Mouse (Mus musculus): ENCODE measurements around the gene Pxmp2.

Gene Pxmp2

DNA sequence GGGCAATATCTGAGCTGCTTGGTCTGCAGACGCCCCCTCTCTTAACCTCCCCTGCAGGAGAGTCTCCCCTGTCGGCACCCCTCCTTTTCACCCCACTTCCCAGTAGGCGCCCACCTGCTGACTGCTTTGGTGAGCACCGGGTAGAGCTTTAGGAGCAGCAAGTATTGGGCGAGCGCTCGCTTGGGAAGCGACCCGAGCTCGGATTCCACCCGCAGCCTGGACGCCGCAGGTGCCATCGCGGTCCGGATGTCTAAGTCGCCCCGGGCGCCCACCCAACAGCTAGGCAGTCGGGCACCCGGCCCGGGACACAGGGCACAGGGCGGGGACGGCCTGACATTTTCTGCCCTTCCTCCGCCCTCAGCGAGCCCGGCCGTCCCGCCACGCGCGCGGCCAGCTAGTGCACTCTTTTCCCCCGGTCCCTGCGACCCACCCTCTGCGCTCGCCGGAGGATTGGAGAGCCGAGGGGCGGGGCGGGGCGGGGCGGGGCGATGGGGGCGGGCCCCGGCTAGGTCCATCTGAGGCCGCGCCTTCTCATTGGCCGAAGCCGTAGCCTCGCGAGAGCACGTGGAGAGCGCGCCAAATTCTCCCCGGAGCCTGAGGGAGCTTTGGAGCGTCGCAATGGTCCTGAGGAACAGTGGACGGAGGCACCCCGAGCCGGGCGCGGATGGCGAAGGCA lies at the start of gene Pxmp2, which contains the start of gene Pole:
Pxmp2 (minus strand) TSS at position 417 of the 676 bp plus-strand sequence.
Pole (plus strand) TSS at position 537 of the 676 bp plus-strand sequence.
- DNase-seq (ENCODE audit: low read depth, low spot score): peak; percentile 96

DNA sequence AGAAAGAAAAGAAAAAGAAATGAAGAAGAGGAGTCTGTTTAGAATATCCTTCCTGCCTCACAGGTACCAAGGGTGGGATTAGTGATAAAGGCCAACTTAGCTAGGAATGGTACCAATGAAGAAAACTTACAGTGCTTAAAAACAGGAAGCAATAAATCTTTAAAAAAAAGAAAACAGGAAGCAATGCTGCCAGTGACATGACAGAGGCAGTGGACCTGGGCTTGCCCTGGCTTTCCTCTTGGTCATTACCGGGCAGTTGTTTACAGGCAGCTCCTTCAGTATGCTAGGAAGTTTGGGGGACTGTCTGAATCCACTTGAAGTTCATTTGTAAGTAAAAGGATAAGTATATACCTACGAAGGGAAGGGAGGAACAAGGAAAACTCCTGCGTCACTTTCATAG lies 44.5 kb upstream of the Pxmp2 start:
- DNase-seq (ENCODE audit: low read depth, low spot score): no peak

GRCm38 (mm10) chr5:110313127-110313526 lies 27.1 kb upstream of the Pxmp2 start:
- peak; percentile 51 for DNase-seq (ENCODE audit: low read depth, low spot score)

GRCm38 (mm10) chr5:110308861-110309260 lies 22.9 kb upstream of the Pxmp2 start:
- no peak for DNase-seq (ENCODE audit: low read depth, low spot score)

DNA sequence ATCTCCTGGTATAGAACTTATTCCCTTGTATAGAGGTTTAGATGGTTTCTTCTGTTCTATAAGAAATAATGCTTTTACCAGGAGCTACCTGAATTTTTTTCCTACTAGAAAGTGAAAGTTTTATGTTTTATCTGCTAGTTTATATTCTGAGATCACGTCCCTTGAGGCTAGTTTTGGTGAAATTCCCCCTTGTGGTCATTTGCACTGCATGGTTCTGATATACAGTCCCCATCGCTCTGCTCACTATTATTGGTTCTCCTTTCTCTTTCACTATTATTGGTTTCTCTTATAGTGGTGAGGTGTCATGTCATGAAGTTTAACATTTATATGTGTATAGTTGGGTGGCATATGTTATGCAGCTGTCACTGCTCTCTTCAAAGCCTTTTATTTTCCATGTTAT lies 14.6 kb upstream of the Pxmp2 start:
- no peak for DNase-seq (ENCODE audit: low read depth, low spot score)

- no peak for DNase-seq (ENCODE audit: low read depth, low spot score)
Observed at GRCm38 (mm10) chr5:110296637-110297036, 10.7 kb upstream of the Pxmp2 start.

DNA sequence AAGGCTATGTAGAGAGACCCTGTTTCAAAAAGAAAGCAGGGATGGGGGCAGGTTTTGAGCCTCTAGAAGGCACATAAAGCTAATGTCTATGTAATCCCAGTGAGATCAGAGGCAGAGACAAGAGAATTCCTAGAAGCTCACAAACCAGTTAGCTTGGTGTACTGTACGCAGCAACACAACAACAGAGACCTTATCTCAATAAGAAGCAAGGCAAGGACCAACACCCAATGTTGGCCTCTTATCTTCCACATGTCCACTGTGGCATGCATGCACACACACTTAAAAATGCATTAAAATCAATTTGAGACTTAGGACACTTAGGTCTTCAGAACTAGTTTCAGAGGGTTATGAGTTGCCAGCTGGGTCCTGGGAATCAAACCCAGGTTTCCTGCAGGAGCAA lies 5.7 kb upstream of the Pxmp2 start:
- no peak for DNase-seq (ENCODE audit: low read depth, low spot score)

GRCm38 (mm10) chr5:110287084-110287475 lies 1.1 kb upstream of the Pxmp2 start:
- peak; percentile 11 for DNase-seq (ENCODE audit: low read depth, low spot score)

- no peak for DNase-seq (ENCODE audit: low read depth, low spot score)
Observed at GRCm38 (mm10) chr5:110286446-110287083, 579 bp upstream of the Pxmp2 start.

DNA sequence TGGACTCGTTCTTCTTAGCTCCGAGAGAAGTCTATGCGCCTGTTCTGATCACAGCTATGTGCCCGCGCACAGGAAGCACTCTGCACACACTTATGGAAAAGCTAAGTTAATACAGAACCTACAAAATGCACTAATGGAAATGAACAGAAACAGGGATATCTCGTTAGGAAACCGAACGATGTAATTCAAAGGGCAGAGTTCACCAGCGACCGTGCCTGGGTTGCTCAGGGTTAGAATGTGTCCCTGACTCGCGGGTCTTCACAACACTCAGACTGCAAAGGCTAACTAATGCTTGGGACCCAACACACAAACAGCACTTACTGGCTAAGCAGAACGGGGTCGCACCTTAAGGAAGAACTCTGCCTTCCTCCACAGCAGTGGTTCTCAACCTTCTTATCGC lies 830 bp downstream of the Pxmp2 start:
- DNase-seq (ENCODE audit: low read depth, low spot score): no peak

- peak; percentile 92 for DNase-seq (ENCODE audit: low read depth, low spot score)
Observed at GRCm38 (mm10) chr5:110284536-110284935, 1.4 kb downstream of the Pxmp2 start.

DNA sequence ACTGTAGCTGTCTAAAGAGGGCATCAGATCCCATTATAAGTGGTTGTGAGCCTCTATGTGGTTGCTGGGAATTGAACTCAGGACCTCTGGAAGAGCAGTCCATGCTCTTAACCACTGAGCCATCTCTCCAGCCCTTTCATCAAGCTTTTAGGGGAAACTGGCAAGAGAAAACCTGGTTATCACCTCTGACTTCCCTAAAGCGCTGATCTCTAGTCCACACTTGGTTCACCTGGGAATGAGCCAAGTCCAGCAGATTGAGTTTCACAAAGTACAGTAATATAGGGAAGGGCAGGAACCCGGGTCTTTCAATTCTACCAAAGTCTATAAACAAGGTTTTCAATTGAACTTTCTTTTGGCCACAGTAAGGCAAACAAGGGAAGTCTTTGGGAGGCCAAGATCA lies 4.0 kb downstream of the Pxmp2 start:
- DNase-seq (ENCODE audit: low read depth, low spot score): no peak

- no peak for DNase-seq (ENCODE audit: low read depth, low spot score)
Observed at GRCm38 (mm10) chr5:110276910-110277309, 9.1 kb downstream of the Pxmp2 start.

GRCm38 (mm10) chr5:110276391-110276790 lies 9.6 kb downstream of the Pxmp2 start:
- DNase-seq (ENCODE audit: low read depth, low spot score): no peak

DNA sequence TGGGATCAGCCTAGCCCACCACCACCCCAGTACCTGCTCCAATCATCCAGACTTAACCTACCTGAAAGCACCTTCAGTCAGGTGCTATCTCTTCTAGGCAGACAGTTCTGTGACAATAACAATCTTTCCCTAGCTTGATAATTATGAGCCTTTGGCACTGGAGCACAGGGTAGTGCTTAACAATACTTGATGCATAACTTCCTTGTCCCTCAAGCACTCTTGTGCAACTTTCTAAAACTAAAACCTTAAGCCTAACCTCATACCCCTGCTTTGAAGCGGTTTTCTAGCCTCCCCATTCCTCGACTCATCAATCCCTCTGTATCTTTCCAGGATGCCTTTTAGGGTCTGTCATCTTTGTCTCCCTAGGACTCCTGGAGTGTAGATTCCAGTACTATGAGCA lies 11.1 kb downstream of the Pxmp2 start:
- no peak for DNase-seq (ENCODE audit: low read depth, low spot score)

DNA sequence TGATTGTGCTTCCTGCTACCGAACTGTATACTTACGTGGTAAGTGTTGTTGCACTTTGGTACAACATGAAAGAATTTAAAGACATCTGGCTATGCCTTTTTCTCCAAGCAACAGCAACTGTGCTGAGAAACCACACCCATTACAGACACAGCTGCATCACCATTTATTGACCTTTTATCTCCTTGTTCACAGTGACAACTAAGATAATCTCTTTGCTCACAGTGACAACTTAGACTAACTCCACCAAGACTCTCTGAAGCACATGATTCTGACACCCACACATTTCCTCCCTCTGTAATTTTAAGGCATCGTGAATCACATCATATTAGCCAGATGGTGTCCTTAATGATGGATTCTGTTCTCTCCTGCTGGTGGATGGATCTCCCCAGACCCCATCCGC lies 11.8 kb downstream of the Pxmp2 start:
- no peak for DNase-seq (ENCODE audit: low read depth, low spot score)

DNA sequence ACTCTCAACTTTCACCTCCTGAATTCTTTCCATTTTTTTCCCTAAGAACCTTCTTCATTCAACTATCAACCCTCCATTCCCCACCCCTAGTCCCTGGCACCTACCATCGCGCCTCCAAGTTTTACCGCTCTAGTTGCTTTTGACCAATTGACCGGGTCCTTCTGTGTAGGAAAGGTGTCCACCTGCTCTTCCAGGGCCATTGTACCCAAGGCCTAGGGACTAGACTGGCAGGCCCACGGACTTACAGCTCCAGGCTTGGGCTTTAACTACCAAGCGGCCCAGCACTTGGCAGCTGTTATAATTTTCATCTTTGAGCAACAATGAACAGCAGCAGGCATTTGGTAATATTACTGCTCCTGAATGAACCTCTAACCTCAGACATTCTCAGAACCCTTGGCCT lies 15.7 kb downstream of the Pxmp2 start:
- no peak for DNase-seq (ENCODE audit: low read depth, low spot score)

DNA sequence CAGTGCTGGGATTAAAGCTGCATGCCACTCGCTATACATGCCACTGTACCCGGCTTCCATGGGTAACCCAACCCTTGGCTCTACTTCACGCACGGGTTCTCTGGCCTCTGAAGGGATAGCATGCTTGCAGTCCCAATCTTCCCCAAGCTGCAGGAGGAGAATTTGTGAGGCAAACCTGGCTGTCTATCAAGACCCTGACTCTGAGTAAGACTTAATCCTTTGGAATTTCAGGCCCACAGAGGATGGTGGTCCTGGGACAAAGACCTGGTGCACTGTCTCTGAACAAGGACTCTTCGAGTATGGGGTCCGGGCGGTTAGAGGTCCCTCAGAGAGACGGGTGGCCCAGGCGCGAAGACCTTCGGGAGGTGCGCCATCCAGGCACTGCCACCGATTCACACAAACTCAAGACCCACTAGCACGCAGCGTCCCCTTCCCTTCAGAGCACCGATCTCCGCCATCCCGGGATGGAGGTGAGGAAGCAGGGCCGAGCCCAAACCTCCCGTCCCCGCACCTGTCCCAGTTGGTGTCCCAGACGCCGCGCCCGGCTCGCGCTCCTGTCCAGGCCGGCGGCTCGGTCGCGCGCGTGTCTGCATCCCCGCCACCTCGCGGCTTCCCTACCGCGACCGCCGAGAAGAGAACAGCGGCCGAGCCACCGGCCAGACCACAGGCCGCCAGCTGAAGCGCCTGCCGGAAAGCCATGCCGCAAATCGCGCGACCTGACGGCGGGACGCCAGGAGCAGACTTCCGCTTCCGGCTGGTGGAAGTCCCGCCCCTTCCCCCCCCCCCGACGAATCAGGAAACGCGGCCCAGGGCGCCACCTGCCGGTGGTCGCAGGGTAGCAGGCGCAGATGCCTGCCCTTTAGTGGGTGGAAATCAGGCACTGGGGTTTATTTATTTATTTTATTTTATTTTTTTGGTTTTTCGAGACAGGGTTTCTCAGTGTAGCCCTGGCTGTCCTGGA lies 16.6 kb downstream of the Pxmp2 start, which contains the start of gene Pgam5:
Pgam5 (minus strand) TSS at position 773 of the 961 bp plus-strand sequence.
- peak; percentile 91 for DNase-seq (ENCODE audit: low read depth, low spot score)

- DNase-seq (ENCODE audit: low read depth, low spot score): peak; percentile 53
Observed at GRCm38 (mm10) chr5:110266941-110267340, 19.0 kb downstream of the Pxmp2 start.

GRCm38 (mm10) chr5:110244091-110244490 lies 41.9 kb downstream of the Pxmp2 start:
- DNase-seq (ENCODE audit: low read depth, low spot score): no peak

DNA sequence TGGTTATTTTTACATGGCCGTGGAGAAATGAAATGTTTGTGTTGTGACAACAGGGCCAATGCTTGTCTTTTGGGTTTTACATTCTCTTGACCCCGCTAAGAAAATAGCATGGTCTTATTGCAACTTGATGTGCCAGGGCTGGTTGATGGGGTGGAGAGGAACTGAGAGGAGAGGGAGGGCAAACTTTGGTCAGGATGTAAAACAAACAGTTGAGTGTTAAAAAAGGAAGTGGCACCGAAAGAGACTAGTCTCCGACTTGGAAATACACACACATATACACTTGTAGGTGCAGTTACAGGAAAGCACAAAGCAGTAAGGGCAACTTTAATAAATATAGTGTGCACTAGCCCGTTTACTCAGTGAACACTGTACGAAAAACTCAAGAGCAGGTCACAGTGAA lies 53.6 kb downstream of the Pxmp2 start:
- no peak for DNase-seq (ENCODE audit: low read depth, low spot score)

GRCm38 (mm10) chr5:110231638-110232037 lies 54.3 kb downstream of the Pxmp2 start:
- DNase-seq (ENCODE audit: low read depth, low spot score): peak; percentile 72

All from R1 (cell line).